Mouse (Mus musculus): ENCODE data around the gene Tmbim7.
A peak's percentile ranks its signal among the peaks of the same experiment; 100 is the strongest.
"Not testable (repeated sequence)": the region's sequence is repeated elsewhere in the genome, so short reads cannot be mapped to it uniquely, and the experiment has no call there.

The Tmbim7 gene

GRCm38 (mm10) chr5:3650881-3651280 is at the start of gene Tmbim7:
TSS of gene Tmbim7 (plus strand) at chr5:3651181.
- DNase-seq (ENCODE audit: low read depth in 1 of 2, low spot score in 2 of 2) = no peak

- DNase-seq (ENCODE audit: low read depth in 1 of 2, low spot score in 2 of 2) = no peak
These were observed 43.9 kb upstream of the Tmbim7 start for GRCm38 (mm10) chr5:3607114-3607513.

- DNase-seq (ENCODE audit: low read depth in 1 of 2, low spot score in 2 of 2) = no peak
These were observed 41.7 kb upstream of the Tmbim7 start for GRCm38 (mm10) chr5:3609241-3609640.

- not testable (repeated sequence) for DNase-seq (ENCODE audit: low read depth in 1 of 2, low spot score in 2 of 2)
These were observed 39.1 kb upstream of the Tmbim7 start for GRCm38 (mm10) chr5:3611835-3612234.

- DNase-seq (ENCODE audit: low read depth in 1 of 2, low spot score in 2 of 2) = no peak
These were observed 30.5 kb upstream of the Tmbim7 start for GRCm38 (mm10) chr5:3620486-3620885.

GRCm38 (mm10) chr5:3630055-3630454 is 20.9 kb upstream of the Tmbim7 start:
- no peak for DNase-seq (ENCODE audit: low read depth in 1 of 2, low spot score in 2 of 2)

- no peak for DNase-seq (ENCODE audit: low read depth in 1 of 2, low spot score in 2 of 2)
These were observed 19.3 kb upstream of the Tmbim7 start for GRCm38 (mm10) chr5:3631512-3632271.

GRCm38 (mm10) chr5:3632285-3632684 is 18.7 kb upstream of the Tmbim7 start:
- DNase-seq (ENCODE audit: low read depth in 1 of 2, low spot score in 2 of 2) = no peak

- DNase-seq (ENCODE audit: low read depth in 1 of 2, low spot score in 2 of 2) = no peak
These were observed 17.7 kb upstream of the Tmbim7 start for GRCm38 (mm10) chr5:3633315-3633714.

- no peak for DNase-seq (ENCODE audit: low read depth in 1 of 2, low spot score in 2 of 2)
These were observed 17.0 kb upstream of the Tmbim7 start for GRCm38 (mm10) chr5:3633951-3634350.

GRCm38 (mm10) chr5:3635286-3635685 is 15.7 kb upstream of the Tmbim7 start:
- DNase-seq (ENCODE audit: low read depth in 1 of 2, low spot score in 2 of 2) = no peak

- no peak for DNase-seq (ENCODE audit: low read depth in 1 of 2, low spot score in 2 of 2)
These were observed 6.4 kb upstream of the Tmbim7 start for GRCm38 (mm10) chr5:3644621-3645020.

- DNase-seq (ENCODE audit: low read depth in 1 of 2, low spot score in 2 of 2) = no peak
These were observed 5.7 kb upstream of the Tmbim7 start for GRCm38 (mm10) chr5:3645326-3645725.

GRCm38 (mm10) chr5:3646539-3646938 is 4.4 kb upstream of the Tmbim7 start:
- no peak for DNase-seq (ENCODE audit: low read depth in 1 of 2, low spot score in 2 of 2)

- DNase-seq (ENCODE audit: low read depth in 1 of 2, low spot score in 2 of 2) = no peak
These were observed 3.8 kb upstream of the Tmbim7 start for GRCm38 (mm10) chr5:3646991-3647707.

- DNase-seq (ENCODE audit: low read depth in 1 of 2, low spot score in 2 of 2) = peak; percentile 48 to 71
These were observed 3.3 kb upstream of the Tmbim7 start for GRCm38 (mm10) chr5:3647708-3648121.

- DNase-seq (ENCODE audit: low read depth in 1 of 2, low spot score in 2 of 2) = no peak
These were observed 2.7 kb upstream of the Tmbim7 start for GRCm38 (mm10) chr5:3648206-3648848.

GRCm38 (mm10) chr5:3648849-3649210 is 2.2 kb upstream of the Tmbim7 start:
- no peak for DNase-seq (ENCODE audit: low read depth in 1 of 2, low spot score in 2 of 2)

GRCm38 (mm10) chr5:3651621-3652020 is 640 bp downstream of the Tmbim7 start:
- DNase-seq (ENCODE audit: low read depth in 1 of 2, low spot score in 2 of 2) = no peak

- not testable (repeated sequence) for DNase-seq (ENCODE audit: low read depth in 1 of 2, low spot score in 2 of 2)
These were observed 2.1 kb downstream of the Tmbim7 start for GRCm38 (mm10) chr5:3652903-3653575.

- DNase-seq (ENCODE audit: low read depth in 1 of 2, low spot score in 2 of 2) = no peak
These were observed 2.8 kb downstream of the Tmbim7 start for GRCm38 (mm10) chr5:3653801-3654200.
